Comparison of ENCODE assay signal across 9 mouse cellular contexts in the genomic region with DNA sequence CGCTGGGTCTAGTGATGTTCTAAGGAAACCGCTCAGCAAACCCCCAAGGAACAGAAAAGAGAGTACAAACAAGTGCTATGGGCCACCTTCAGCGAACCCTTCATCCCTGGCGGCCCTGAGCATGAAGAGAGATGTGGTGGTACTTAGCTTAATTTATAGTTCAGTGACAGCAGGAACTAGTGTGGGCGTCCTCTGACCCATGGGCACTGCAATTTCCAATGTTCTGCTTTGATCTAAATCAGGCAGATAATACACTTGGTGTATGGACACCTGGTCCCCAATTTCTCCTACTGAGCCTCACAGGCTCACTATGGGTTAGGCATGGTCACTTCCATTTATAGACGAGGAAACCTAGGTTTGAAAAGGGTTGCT. TPM values are rescaled to one million over a fixed set of nuclear protein-coding genes. Genes with fewer than 3 reads are reported as not detected.
DNase-seq lines count a peak whose midpoint lies in the region; ATAC-seq lines count a peak whose summit lies in the region.
"Had no signal": no experiment of that assay in that cellular context is flagged by ENCODE, and none has a peak within 500 bp of the region (broad histone marks: within the 10 kb centered on the region; RNA-seq: fewer than 3 reads in every experiment).

No protein-coding gene starts in this region.

- peaks cover 38% of the 10 kb centered on the region for H3K27me3 ChIP-seq in heart, embryonic 13.5 days (replicated peaks)
- peaks cover 38% of the 10 kb centered on the region for H3K27me3 ChIP-seq in embryonic facial prominence, embryonic 10.5 days (replicated peaks; ENCODE audit: low read depth, poor library complexity, severe bottlenecking)
- peaks cover 2% of the 10 kb centered on the region; the same call in 1 of the 2 replicates for H3K27me3 ChIP-seq in hindbrain, embryonic 16.5 days (replicated peaks; ENCODE audit: control insufficient read depth, insufficient read depth, low read length)
- peaks cover 10% of the 10 kb centered on the region for H3K27me3 ChIP-seq in midbrain, embryonic 14.5 days (ENCODE audit: control insufficient read depth, insufficient read depth, low read length)

- intact Hi-C loops in heart, postnatal 10 days (cut with DNase I): no loop called here

- WGBS in heart, embryonic 13.5 days: 14% methylated on average over 6 of the region's 6 CpGs
- WGBS in embryonic facial prominence, embryonic 10.5 days: 16% methylated on average over 6 of the region's 6 CpGs
- 9% methylated on average over 6 of the region's 6 CpGs for WGBS in hindbrain, embryonic 16.5 days
- 11% methylated on average over 6 of the region's 6 CpGs for WGBS in midbrain, embryonic 14.5 days

- no peaks in the 10 kb centered on the region for H3K36me3 ChIP-seq in heart, embryonic 13.5 days
- no peaks in the 10 kb centered on the region for H3K36me3 ChIP-seq in embryonic facial prominence, embryonic 10.5 days (replicated peaks)
- no peaks in the 10 kb centered on the region for H3K36me3 ChIP-seq in hindbrain, embryonic 16.5 days (ENCODE audit: control insufficient read depth, insufficient read depth, low read length)
- H3K36me3 ChIP-seq in midbrain, embryonic 14.5 days (ENCODE audit: control insufficient read depth, insufficient read depth, low read length): no peaks in the 10 kb centered on the region

- no peaks in the 10 kb centered on the region for H3K9me3 ChIP-seq in heart, embryonic 13.5 days
- no peaks in the 10 kb centered on the region for H3K9me3 ChIP-seq in embryonic facial prominence, embryonic 10.5 days
- H3K9me3 ChIP-seq in hindbrain, embryonic 16.5 days (ENCODE audit: control insufficient read depth, low read length): no peaks in the 10 kb centered on the region
- H3K9me3 ChIP-seq in midbrain, embryonic 14.5 days (ENCODE audit: control insufficient read depth, low read length): no peaks in the 10 kb centered on the region

- H3K9ac ChIP-seq in heart, embryonic 13.5 days: peak overlapping the region; percentile 75
- peak overlapping the region; percentile 78 for H3K9ac ChIP-seq in hindbrain, embryonic 16.5 days (ENCODE audit: low read depth, low read length)
- H3K9ac ChIP-seq in midbrain, embryonic 14.5 days (replicated peaks; ENCODE audit: low read length): peak overlapping the region; percentile 54

- H3K27ac ChIP-seq in heart, embryonic 13.5 days (replicated peaks): no peak overlapping the region
- H3K27ac ChIP-seq in embryonic facial prominence, embryonic 10.5 days (replicated peaks): peak overlapping the region; percentile 63; the same call in 1 of the 2 replicates
- no peak overlapping the region for H3K27ac ChIP-seq in hindbrain, embryonic 16.5 days (ENCODE audit: low read depth, low read length)
- H3K27ac ChIP-seq in midbrain, embryonic 14.5 days (replicated peaks; ENCODE audit: low read depth, low read length): no peak overlapping the region

- no peak for ATAC-seq in heart, embryonic 13.5 days (ENCODE audit: extremely low read depth, insufficient number of reproducible peaks, low FRiP score, low TSS enrichment)
- ATAC-seq in hindbrain, embryonic 16.5 days: no peak; the same call in 1 of the 2 replicates
- ATAC-seq in midbrain, embryonic 14.5 days (ENCODE audit: low FRiP score, low TSS enrichment): no peak
- no peak for ATAC-seq in monocyte, adult 5-6 weeks (replicated peaks; ENCODE audit: insufficient number of reproducible peaks, low FRiP score, low TSS enrichment, poor library complexity, severe bottlenecking)

- peak overlapping the region; percentile 97 for H3K4me2 ChIP-seq in heart, embryonic 13.5 days
- peak overlapping the region; percentile 93 for H3K4me2 ChIP-seq in hindbrain, embryonic 16.5 days (ENCODE audit: low read length)
- H3K4me2 ChIP-seq in midbrain, embryonic 14.5 days (ENCODE audit: low read length): peak overlapping the region; percentile 93

- peak overlapping the region; percentile 63 for H3K4me3 ChIP-seq in heart, embryonic 13.5 days
- peak overlapping the region; percentile 71 for H3K4me3 ChIP-seq in embryonic facial prominence, embryonic 10.5 days
- H3K4me3 ChIP-seq in hindbrain, embryonic 16.5 days (ENCODE audit: low read length): peak overlapping the region; percentile 60
- peak overlapping the region; percentile 53 for H3K4me3 ChIP-seq in midbrain, embryonic 14.5 days (replicated peaks; ENCODE audit: low read depth, low read length)
- H3K4me3 ChIP-seq: myocyte had no signal

- peaks cover 4% of the 10 kb centered on the region for H3K4me1 ChIP-seq in heart, embryonic 13.5 days
- peaks cover 10% of the 10 kb centered on the region for H3K4me1 ChIP-seq in embryonic facial prominence, embryonic 10.5 days
- peaks cover 8% of the 10 kb centered on the region; the same call in 1 of the 2 replicates for H3K4me1 ChIP-seq in hindbrain, embryonic 16.5 days (ENCODE audit: control insufficient read depth, insufficient read depth, low read depth, low read length)
- H3K4me1 ChIP-seq in midbrain, embryonic 14.5 days (ENCODE audit: control insufficient read depth, insufficient read depth, low read length): 0 out of 2 replicates have a peak, but pooled peaks cover 4% of the 10 kb centered on the region

- DNase-seq in heart, postnatal 10 days: no peak
- no peak for DNase-seq in embryonic facial prominence, embryonic 10.5 days (ENCODE audit: low spot score)
- DNase-seq in midbrain, embryonic 14.5 days: no peak
- no peak for DNase-seq in right cerebral cortex, postnatal 14 days
- no peak for DNase-seq in urinary bladder, postnatal 10 days (ENCODE audit: low spot score)

RNA-seq across cellular contexts. Expression of gene Stac, which starts 0.3 kb away (rescaled TPM):
- polyA plus RNA-seq in heart, embryonic 13.5 days (2015; fragmentation: Nextera tagmentation; extraction: Ambion mirVana): 0.86 and 0.92 TPM in 2 replicates
- 1 to 10 TPM in 1 of 2 experiments, under 1 TPM in 1; 0.77 to 1.2 TPM for total RNA-seq in heart, postnatal 10 days (2021)
- 0.26 and 0.70 TPM in 2 replicates for polyA plus RNA-seq in embryonic facial prominence, embryonic 10.5 days (2016; fragmentation: Nextera tagmentation; extraction: Ambion mirVana)
- 12.4 and 12.7 TPM in 2 replicates for polyA plus RNA-seq in hindbrain, embryonic 16.5 days (2015; fragmentation: Nextera tagmentation; extraction: Ambion mirVana)
- polyA plus RNA-seq in midbrain, embryonic 14.5 days (2014; fragmentation: Nextera tagmentation; extraction: Ambion mirVana): 3.1 and 4.8 TPM in 2 replicates
- total RNA-seq in monocyte, adult 5-6 weeks (2017): not detected in 3 replicates
